In genomic region chr17:82199031-82199642, GRCm38 (mm10) we compare ENCODE assay signal across 15 mouse cellular contexts.
DNase-seq lines count a peak whose midpoint lies in the region; ATAC-seq lines count a peak whose summit lies in the region.
"Had no signal": no experiment of that assay in that cellular context is flagged by ENCODE, and none has a peak within 500 bp of the region (broad histone marks: within the 10 kb centered on the region; RNA-seq: fewer than 3 reads in every experiment).

No protein-coding gene starts in this region.

- no peaks in the 10 kb centered on the region for H3K36me3 ChIP-seq in neural tube, embryonic 11.5 days (ENCODE audit: control insufficient read depth, insufficient read depth, low read length)
- H3K36me3 ChIP-seq in embryonic facial prominence, embryonic 12.5 days, result no peaks in the 10 kb centered on the region
- no peaks in the 10 kb centered on the region for H3K36me3 ChIP-seq in midbrain, embryonic 11.5 days (ENCODE audit: control insufficient read depth, insufficient read depth, low read length)
- H3K36me3 ChIP-seq: heart, embryonic 12.5 days had no signal

- H3K4me3 ChIP-seq in neural tube, embryonic 11.5 days (ENCODE audit: low read depth, low read length), result no peak overlapping the region
- no peak overlapping the region for H3K4me3 ChIP-seq in embryonic facial prominence, embryonic 12.5 days
- no peak overlapping the region for H3K4me3 ChIP-seq in midbrain, embryonic 11.5 days (ENCODE audit: low read depth, low read length)
- H3K4me3 ChIP-seq: gastrocnemius, adult 2 months; heart, embryonic 12.5 days; left cerebral cortex, adult 2 months had no signal

- intact Hi-C loops in heart, postnatal 25 days (cut with DNase I), result no loop called here

- no peak overlapping the region for H3K4me2 ChIP-seq in neural tube, embryonic 11.5 days (ENCODE audit: low read depth)
- no peak overlapping the region for H3K4me2 ChIP-seq in embryonic facial prominence, embryonic 12.5 days (replicated peaks)
- no peak overlapping the region for H3K4me2 ChIP-seq in midbrain, embryonic 11.5 days
- H3K4me2 ChIP-seq: heart, embryonic 12.5 days had no signal

- DNase-seq in neural tube, embryonic 11.5 days (ENCODE audit: low spot score), result no peak
- no peak for DNase-seq in neural tube, embryonic 10.5 days (ENCODE audit: extremely low spot score, low spot score)
- peak; percentile 89 for DNase-seq in midbrain, embryonic 11.5 days (ENCODE audit: low spot score, missing footprints)
- peak; percentile 20 for DNase-seq in retina, postnatal 7 days (ENCODE audit: low read depth, low spot score)
- DNase-seq in heart, postnatal 25 days (ENCODE audit: low spot score), result no peak
- DNase-seq in spleen, postnatal 36 days (ENCODE audit: low spot score in 2 of 2), result no peak
- no peak for DNase-seq in layer of hippocampus, adult 11-12 months (ENCODE audit: low spot score)
- DNase-seq: gastrocnemius, adult 2 months; kidney, postnatal 25 days; lung, postnatal 10 days; right cerebral cortex, adult 18-20 months had no signal

- 46% methylated on average over 5 of the region's 5 CpGs for WGBS in neural tube, embryonic 11.5 days
- WGBS in embryonic facial prominence, embryonic 12.5 days, result 44% methylated on average over 5 of the region's 5 CpGs
- 16% methylated on average over 5 of the region's 5 CpGs for WGBS in midbrain, embryonic 11.5 days

- no peak overlapping the region for H3K27ac ChIP-seq in neural tube, embryonic 11.5 days (ENCODE audit: low read depth, low read length)
- H3K27ac ChIP-seq in embryonic facial prominence, embryonic 12.5 days, result no peak overlapping the region
- no peak overlapping the region for H3K27ac ChIP-seq in midbrain, embryonic 11.5 days (ENCODE audit: low read depth, low read length)
- H3K27ac ChIP-seq: gastrocnemius, adult 2 months; left cerebral cortex, adult 2 months had no signal

- no peaks in the 10 kb centered on the region for H3K27me3 ChIP-seq in neural tube, embryonic 11.5 days (ENCODE audit: control insufficient read depth, insufficient read depth, low read length)
- H3K27me3 ChIP-seq in embryonic facial prominence, embryonic 12.5 days, result no peaks in the 10 kb centered on the region
- peaks cover 11% of the 10 kb centered on the region for H3K27me3 ChIP-seq in midbrain, embryonic 11.5 days (ENCODE audit: control insufficient read depth, insufficient read depth, low read length)
- H3K27me3 ChIP-seq: heart, embryonic 12.5 days had no signal

- no peaks in the 10 kb centered on the region for H3K9me3 ChIP-seq in neural tube, embryonic 11.5 days (ENCODE audit: control insufficient read depth, low read length)
- no peaks in the 10 kb centered on the region for H3K9me3 ChIP-seq in embryonic facial prominence, embryonic 12.5 days
- no peaks in the 10 kb centered on the region for H3K9me3 ChIP-seq in midbrain, embryonic 11.5 days (ENCODE audit: control insufficient read depth, low read length)
- H3K9me3 ChIP-seq: heart, embryonic 12.5 days had no signal

- no peak overlapping the region for H3K9ac ChIP-seq in neural tube, embryonic 11.5 days (ENCODE audit: low read length)
- no peak overlapping the region for H3K9ac ChIP-seq in embryonic facial prominence, embryonic 12.5 days
- H3K9ac ChIP-seq in midbrain, embryonic 11.5 days (ENCODE audit: low read length), result no peak overlapping the region
- H3K9ac ChIP-seq: heart, embryonic 12.5 days had no signal

- no peaks in the 10 kb centered on the region for H3K4me1 ChIP-seq in neural tube, embryonic 11.5 days (ENCODE audit: control insufficient read depth, insufficient read depth, low read length)
- no peaks in the 10 kb centered on the region for H3K4me1 ChIP-seq in embryonic facial prominence, embryonic 12.5 days
- peaks cover 3% of the 10 kb centered on the region; the same call in 1 of the 2 replicates for H3K4me1 ChIP-seq in midbrain, embryonic 11.5 days (ENCODE audit: control insufficient read depth, insufficient read depth, low read length)
- H3K4me1 ChIP-seq: heart, embryonic 12.5 days had no signal

- ATAC-seq in neural tube, embryonic 11.5 days (ENCODE audit: insufficient read depth, low FRiP score, low TSS enrichment), result peak; percentile 38; the same call in 1 of the 2 replicates
- 0 out of 2 replicates have a peak, but pooled peaks have one; percentile 69 for ATAC-seq in embryonic facial prominence, embryonic 12.5 days (ENCODE audit: insufficient number of reproducible peaks, insufficient read depth, low FRiP score, low TSS enrichment)
- peak; percentile 91 for ATAC-seq in midbrain, embryonic 11.5 days (ENCODE audit: low FRiP score)
- ATAC-seq: activated CD4-positive, CD25-positive, alpha-beta regulatory T cell, adult 4 months had no signal

Comparison
In these comparisons a context has a peak if more than half of its experiments do, and no peak if none do; other contexts are left out.
1. ATAC-seq: peak in every context shown above with its lines; median percentile 91 in midbrain, embryonic 11.5 days; 69 in embryonic facial prominence, embryonic 12.5 days; 38 in neural tube, embryonic 11.5 days.
2. DNase-seq: peak in midbrain, embryonic 11.5 days (single experiment) and retina, postnatal 7 days (single experiment); none in neural tube, embryonic 11.5 days (single experiment), neural tube, embryonic 10.5 days (single experiment), heart, postnatal 25 days (single experiment), spleen, postnatal 36 days (0 of 2) and layer of hippocampus, adult 11-12 months (single experiment).